Mouse (Mus musculus) hindbrain, embryonic 12.5 days (tissue): Measurements from ENCODE around the gene Gm3417. TPM values are rescaled to one million over a fixed set of nuclear protein-coding genes. Genes with fewer than 3 reads are reported as not detected.
"Not testable (repeated sequence)": the region's sequence is repeated elsewhere in the genome, so short reads cannot be mapped to it uniquely, and the experiment has no call there.

Source experiments
- ATAC-seq: fragments of 200-750 bp; cut with Nextera tagmentation; 2 replicates; pipeline ENCODE4 v1.8.0; 2017; ENCODE audit warnings: moderate TSS enrichment; ENCODE audit not compliant: low FRiP score
- H3K27ac ChIP-seq: fragments of 300-500 bp; sonication (generic); 2 replicates; pipeline ENCODE4 v1.5.1; 2016; ENCODE audit warnings: mild to moderate bottlenecking
- H3K27me3 ChIP-seq: fragments of 300-500 bp; sonication (generic); 2 replicates; pipeline ENCODE4 v1.6.1; 2016; ENCODE audit warnings: mild to moderate bottlenecking
- H3K36me3 ChIP-seq: fragments of 300-500 bp; sonication (generic); 2 replicates; pipeline ENCODE4 v1.6.1; 2016; ENCODE audit warnings: mild to moderate bottlenecking
- H3K4me1 ChIP-seq: fragments of 300-500 bp; sonication (generic); 2 replicates; pipeline ENCODE4 v1.6.1; 2016
- H3K4me2 ChIP-seq: fragments of 300-500 bp; sonication (generic); replicated peaks from 2 replicates; pipeline ENCODE4 v1.6.1; 2016; ENCODE audit warnings: mild to moderate bottlenecking
- H3K4me3 ChIP-seq: fragments of 300-500 bp; sonication (generic); 2 replicates; pipeline ENCODE4 v1.5.1; 2016; ENCODE audit warnings: mild to moderate bottlenecking
- H3K9ac ChIP-seq: fragments of 300-500 bp; sonication (generic); 2 replicates; pipeline ENCODE4 v1.6.1; 2016; ENCODE audit warnings: mild to moderate bottlenecking, moderate library complexity
- H3K9me3 ChIP-seq: fragments of 300-500 bp; sonication (generic); replicated peaks from 2 replicates; pipeline ENCODE4 v1.6.1; 2016; ENCODE audit warnings: mild to moderate bottlenecking
- WGBS: fragments of 180-500 bp; shearing (Covaris S2); methylation state at CpG from one replicate; pipeline ENCODE4 v1.1.7; 2016; 5-methylcytosine and 5-hydroxymethylcytosine counted together
- polyA plus RNA-seq: library from polyadenylated mRNA; unstranded; fragments of >200 nt; fragmentation: Nextera tagmentation; extraction: Ambion mirVana; gene quantifications from 2 replicates; pipeline ENCODE4 v1.2.1, GENCODE M21; 2016

Gene Gm3417
- polyA plus RNA-seq, result 1.1 TPM in 1 of 2 replicates, not detected in the other

GRCm38 (mm10) chr17:14978362-14979038 lies at the start of gene Gm3417, which contains the start of gene 9030025P20Rik:
Gene Gm3417 (minus strand): TSS chr17:14978790.
Gene 9030025P20Rik (plus strand): TSS chr17:14978468.
- H3K9ac ChIP-seq, H3K4me3 ChIP-seq, H3K9me3 ChIP-seq, H3K36me3 ChIP-seq, H3K27me3 ChIP-seq, H3K4me1 ChIP-seq, H3K27ac ChIP-seq: not testable (repeated sequence)
- H3K4me2 ChIP-seq, result peak within 1 kb of the TSS; percentile 33; the same call in 1 of the 2 replicates
- peak; percentile 98 for ATAC-seq
- no CpG with 5 or more reads among the region's 60 CpGs for WGBS

- WGBS, result no CpG with 5 or more reads among the region's 6 CpGs
- not testable (repeated sequence) for H3K9me3 ChIP-seq, H3K27ac ChIP-seq, ATAC-seq, H3K4me3 ChIP-seq, H3K36me3 ChIP-seq, H3K4me2 ChIP-seq, H3K4me1 ChIP-seq, H3K27me3 ChIP-seq, H3K9ac ChIP-seq
These were observed 46.9 kb upstream of the Gm3417 start for GRCm38 (mm10) chr17:15025513-15025912.

GRCm38 (mm10) chr17:15024502-15025193 lies 46.1 kb upstream of the Gm3417 start:
- H3K27me3 ChIP-seq, H3K36me3 ChIP-seq, H3K27ac ChIP-seq, H3K4me1 ChIP-seq, H3K4me3 ChIP-seq, H3K9me3 ChIP-seq, H3K9ac ChIP-seq, H3K4me2 ChIP-seq: not testable (repeated sequence)
- ATAC-seq, result peak; percentile 92
- no CpG with 5 or more reads among the region's 48 CpGs for WGBS

GRCm38 (mm10) chr17:15023878-15024492 lies 45.4 kb upstream of the Gm3417 start:
- H3K27ac ChIP-seq, H3K4me3 ChIP-seq, H3K9me3 ChIP-seq, H3K36me3 ChIP-seq, H3K4me2 ChIP-seq, H3K9ac ChIP-seq, H3K27me3 ChIP-seq, H3K4me1 ChIP-seq: not testable (repeated sequence)
- peak; percentile 80 for ATAC-seq
- WGBS, result no CpG with 5 or more reads among the region's 97 CpGs

- ATAC-seq, H3K4me3 ChIP-seq, H3K36me3 ChIP-seq, H3K27ac ChIP-seq, H3K9me3 ChIP-seq, H3K4me2 ChIP-seq, H3K27me3 ChIP-seq, H3K9ac ChIP-seq, H3K4me1 ChIP-seq: not testable (repeated sequence)
- WGBS, result 84% methylated on average over 3 of the region's 3 CpGs
These were observed 43.1 kb upstream of the Gm3417 start for GRCm38 (mm10) chr17:15021503-15022220.

- not testable (repeated sequence) for H3K4me2 ChIP-seq, H3K9me3 ChIP-seq, H3K9ac ChIP-seq, H3K4me3 ChIP-seq, H3K4me1 ChIP-seq, H3K36me3 ChIP-seq, H3K27ac ChIP-seq, H3K27me3 ChIP-seq
- WGBS, result no CpG with 5 or more reads among the region's 60 CpGs
- ATAC-seq, result peak; percentile 98
These were observed 31.3 kb upstream of the Gm3417 start, which contains the start of gene Gm3435 for GRCm38 (mm10) chr17:15009706-15010413. Gene Gm3435 (plus strand): TSS chr17:15010176.

GRCm38 (mm10) chr17:15009088-15009487 lies 30.5 kb upstream of the Gm3417 start:
- H3K4me2 ChIP-seq, H3K4me1 ChIP-seq, H3K27ac ChIP-seq, H3K9me3 ChIP-seq, ATAC-seq, H3K4me3 ChIP-seq, H3K36me3 ChIP-seq, H3K9ac ChIP-seq, H3K27me3 ChIP-seq: not testable (repeated sequence)
- no CpG with 5 or more reads among the region's 3 CpGs for WGBS

GRCm38 (mm10) chr17:15000047-15000446 lies 21.5 kb upstream of the Gm3417 start:
- not testable (repeated sequence) for H3K4me3 ChIP-seq, H3K9ac ChIP-seq, H3K36me3 ChIP-seq, H3K27me3 ChIP-seq, H3K27ac ChIP-seq, H3K4me1 ChIP-seq, ATAC-seq, H3K4me2 ChIP-seq, H3K9me3 ChIP-seq
- WGBS, result no CpG with 5 or more reads among the region's 4 CpGs

- H3K4me1 ChIP-seq, ATAC-seq, H3K9me3 ChIP-seq, H3K4me3 ChIP-seq, H3K27ac ChIP-seq, H3K4me2 ChIP-seq, H3K27me3 ChIP-seq, H3K9ac ChIP-seq, H3K36me3 ChIP-seq: not testable (repeated sequence)
- no CpG with 5 or more reads among the region's 5 CpGs for WGBS
These were observed 15.6 kb upstream of the Gm3417 start for GRCm38 (mm10) chr17:14994140-14994539.

GRCm38 (mm10) chr17:14993139-14993832 lies 14.7 kb upstream of the Gm3417 start:
- H3K4me2 ChIP-seq, H3K4me1 ChIP-seq, H3K27me3 ChIP-seq, H3K9me3 ChIP-seq, H3K4me3 ChIP-seq, H3K27ac ChIP-seq, H3K9ac ChIP-seq, H3K36me3 ChIP-seq: not testable (repeated sequence)
- peak; percentile 93 for ATAC-seq
- WGBS, result no CpG with 5 or more reads among the region's 47 CpGs

GRCm38 (mm10) chr17:14992522-14993138 lies 14.0 kb upstream of the Gm3417 start:
- not testable (repeated sequence) for H3K36me3 ChIP-seq, H3K9me3 ChIP-seq, H3K27ac ChIP-seq, H3K4me2 ChIP-seq, H3K4me3 ChIP-seq, H3K9ac ChIP-seq, H3K4me1 ChIP-seq, H3K27me3 ChIP-seq
- peak; percentile 87 for ATAC-seq
- WGBS, result no CpG with 5 or more reads among the region's 98 CpGs
